Mouse (Mus musculus) adrenal gland, adult 2 months (tissue): ENCODE results near the gene Pvr. TPM values are rescaled to one million over a fixed set of nuclear protein-coding genes. Genes with fewer than 3 reads are reported as not detected.
A peak's percentile ranks its signal among the peaks of the same experiment; 100 is the strongest.

Experiments
- DNase-seq: peaks from one replicate; pipeline ENCODE4 v3.0.0; 2021
- polyA plus RNA-seq: library from polyadenylated mRNA; depleted of rRNA; stranded (reverse); fragments of >200 nt; gene quantifications from 2 replicates; pipeline ENCODE4 v1.2.3, GENCODE M21; 2012; rRNA removed
- total RNA-seq, 2 experiments: library from RNA; stranded (reverse); gene quantifications; 2 replicates each; pipeline ENCODE4 v1.2.3; 2021

Pvr gene
- total and polyA plus RNA-seq, 3 experiments: 12.0 to 36.5 (median 20.3) TPM

DNA sequence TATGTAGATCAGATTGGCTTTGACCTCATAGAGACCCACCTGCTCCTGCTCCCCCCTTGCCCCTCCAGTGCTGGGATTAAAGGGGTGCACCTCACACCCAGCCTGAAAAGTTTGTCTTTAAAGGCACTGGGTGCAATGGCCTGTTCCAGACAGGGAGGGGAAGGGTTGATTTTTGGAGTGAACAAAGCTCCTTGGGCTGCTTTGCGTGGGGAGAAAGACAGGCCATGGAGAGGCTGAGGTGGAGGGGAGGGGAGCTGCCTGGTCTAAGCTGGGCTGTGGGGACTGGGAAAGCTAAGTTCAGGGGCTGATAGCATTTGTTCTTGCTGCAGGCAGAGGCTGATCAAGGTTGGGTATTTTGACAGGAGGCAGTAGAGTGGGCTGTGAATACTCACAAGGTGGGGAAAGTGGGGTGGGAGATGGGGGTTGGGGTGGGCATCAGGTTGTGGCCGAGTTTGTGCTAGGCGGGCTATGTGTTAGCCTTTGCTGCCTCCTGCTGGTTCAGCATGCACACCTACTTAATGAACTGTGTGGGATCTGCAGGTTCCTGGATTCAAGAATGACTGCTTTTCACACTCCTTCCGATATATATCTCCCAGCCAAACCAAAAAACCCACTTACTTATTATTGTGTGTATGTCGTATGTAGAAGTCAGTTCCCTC, 48.9 kb downstream of the Pvr start:
- peak; percentile 54 for DNase-seq

DNA sequence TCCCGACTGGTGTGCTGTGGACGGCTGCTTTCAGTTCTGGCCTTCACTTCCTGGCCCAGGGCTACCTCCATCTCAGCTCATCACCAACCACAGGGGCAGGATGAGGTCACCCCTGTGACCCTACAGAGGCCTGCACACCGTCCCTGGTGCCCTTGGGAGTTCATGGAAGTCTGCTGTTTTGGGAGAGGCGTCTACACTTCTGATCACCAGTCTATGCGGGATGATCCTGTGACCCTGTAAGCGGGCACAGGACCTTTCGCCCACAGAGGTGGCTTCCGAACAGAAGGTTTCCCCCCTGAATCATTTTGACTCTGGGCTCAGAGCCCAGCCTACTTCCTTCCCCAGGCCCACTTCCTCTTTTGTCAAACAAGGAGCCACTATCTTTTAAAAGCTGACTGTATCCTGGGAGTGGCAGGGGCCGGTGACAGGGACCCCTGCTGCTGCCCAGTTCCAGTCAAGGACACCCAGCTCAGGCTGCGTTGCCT, 49.8 kb downstream of the Pvr start:
- DNase-seq: peak; percentile 55

- DNase-seq: no peak
Measured at GRCm38 (mm10) chr7:19867751-19868399, 53.1 kb downstream of the Pvr start.

- DNase-seq: peak; percentile 75
Measured at GRCm38 (mm10) chr7:19866490-19866889, 54.5 kb downstream of the Pvr start.

- DNase-seq: no peak
Measured at GRCm38 (mm10) chr7:19865246-19866036, 55.5 kb downstream of the Pvr start.

- peak; percentile 71 for DNase-seq
Measured at GRCm38 (mm10) chr7:19864241-19864640, 56.7 kb downstream of the Pvr start.

GRCm38 (mm10) chr7:19861199-19861598, 59.8 kb downstream of the Pvr start, which contains the start of gene Ceacam16:
Gene Ceacam16, minus strand, starts transcription at chr7:19861299.
- no peak for DNase-seq

DNA sequence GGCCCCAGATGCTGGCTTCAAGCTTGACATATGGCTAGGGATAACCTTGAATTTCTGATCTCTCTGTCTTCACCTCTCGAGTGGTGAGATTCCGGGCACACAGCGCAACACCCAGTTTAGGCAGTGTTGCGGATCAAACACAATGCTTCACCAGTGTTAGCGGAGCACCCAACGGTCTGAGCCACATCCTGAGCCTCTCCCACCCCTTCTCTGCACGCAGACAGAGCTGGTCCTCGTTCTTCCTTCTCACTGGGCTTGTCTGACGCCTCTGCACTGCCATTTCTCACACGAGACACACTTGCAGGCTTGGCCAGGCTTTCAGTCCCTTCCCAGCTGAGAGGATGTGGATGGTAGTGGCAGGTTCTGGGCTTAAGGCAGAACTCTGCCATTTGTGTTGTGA, 61.2 kb downstream of the Pvr start:
- DNase-seq: no peak

GRCm38 (mm10) chr7:19856283-19856682, 64.7 kb downstream of the Pvr start:
- DNase-seq: no peak

DNA sequence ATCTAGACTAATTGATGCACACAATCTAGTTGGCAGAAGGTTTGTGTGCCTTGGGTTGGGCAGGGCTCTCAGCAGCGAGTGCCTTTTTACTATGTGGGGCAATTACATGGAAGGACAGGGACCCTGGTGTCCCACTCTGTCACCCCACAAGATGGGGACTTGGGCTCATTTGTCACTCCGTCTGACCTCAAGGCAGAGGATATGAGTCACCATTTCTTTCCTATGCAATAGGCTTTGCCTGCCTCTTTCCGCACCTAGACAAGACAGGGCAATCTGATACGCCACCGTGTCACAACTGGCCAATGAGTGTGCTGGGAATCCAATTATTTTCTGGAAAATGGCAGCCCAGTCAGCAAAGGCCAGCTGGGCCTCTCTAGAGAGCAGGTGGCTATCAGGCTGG, 65.3 kb downstream of the Pvr start:
- DNase-seq: no peak

Other genes with a start within 250 kb of the Pvr start
- gene Apoc2, start 243.2 kb downstream of the Pvr start, total RNA-seq: 1 to 10 TPM in 1 of 2 experiments, not detected in 1; 3.1 TPM
- gene Apoc2, start 243.2 kb downstream of the Pvr start, polyA plus RNA-seq: 0.28 TPM in 1 of 2 replicates, not detected in the other
- 1 to 10 TPM; 1.5 to 1.9 TPM for gene Gm44805, start 239.7 kb downstream of the Pvr start, total RNA-seq
- gene Gm44805, start 239.7 kb downstream of the Pvr start, polyA plus RNA-seq: 2.3 and 4.1 TPM in 2 replicates
- gene Apoc4, start 239.7 kb downstream of the Pvr start, total RNA-seq: 100 to 1,000 TPM in 1 of 2 experiments, 10 to 100 TPM in 1; 40.7 to 204 TPM
- gene Apoc4, start 239.7 kb downstream of the Pvr start, polyA plus RNA-seq: 95.0 and 181 TPM in 2 replicates
- 1,000 to 10,000 TPM in 1 of 2 experiments, 100 to 1,000 TPM in 1; 204 to 1,066 TPM for gene Apoc1, start 228.5 kb downstream of the Pvr start, total RNA-seq
- 76.5 and 212 TPM in 2 replicates for gene Apoc1, start 228.5 kb downstream of the Pvr start, polyA plus RNA-seq
- 1,000 to 10,000 TPM; 1,105 to 1,118 TPM for gene Apoe, start 222.0 kb downstream of the Pvr start, total RNA-seq
- gene Apoe, start 222.0 kb downstream of the Pvr start, polyA plus RNA-seq: 1,670 and 1,938 TPM in 2 replicates
- gene Tomm40, start 205.7 kb downstream of the Pvr start, total RNA-seq: 100 to 1,000 TPM; 115 to 143 TPM
- 164 and 165 TPM in 2 replicates for gene Tomm40, start 205.7 kb downstream of the Pvr start, polyA plus RNA-seq
- gene Nectin2, start 170.7 kb downstream of the Pvr start, total RNA-seq: 10 to 100 TPM; 76.9 to 98.1 TPM
- gene Nectin2, start 170.7 kb downstream of the Pvr start, polyA plus RNA-seq: 138 and 165 TPM in 2 replicates
- 10 to 100 TPM; 35.9 to 61.1 TPM for gene Bcam, start 150.1 kb downstream of the Pvr start, total RNA-seq
- gene Bcam, start 150.1 kb downstream of the Pvr start, polyA plus RNA-seq: 103 and 108 TPM in 2 replicates
- not detected for gene Cblc, start 124.4 kb downstream of the Pvr start, total RNA-seq
- gene Cblc, start 124.4 kb downstream of the Pvr start, polyA plus RNA-seq: 0.60 TPM in 1 of 2 replicates, not detected in the other
- 10 to 100 TPM; 26.7 to 34.1 TPM for gene Bcl3, start 98.4 kb downstream of the Pvr start, total RNA-seq
- gene Bcl3, start 98.4 kb downstream of the Pvr start, polyA plus RNA-seq: 155 and 161 TPM in 2 replicates
- under 1 TPM in 1 of 2 experiments, not detected in 1; 0.86 TPM for gene Gm19345, start 69.2 kb downstream of the Pvr start, total RNA-seq
- 0.71 and 1.3 TPM in 2 replicates for gene Gm19345, start 69.2 kb downstream of the Pvr start, polyA plus RNA-seq
- not detected for gene Ceacam16, start 59.9 kb downstream of the Pvr start, total RNA-seq
- 0.52 and 0.55 TPM in 2 replicates for gene Ceacam16, start 59.9 kb downstream of the Pvr start, polyA plus RNA-seq
- not detected for gene Ceacam19, start 33.2 kb downstream of the Pvr start, total RNA-seq
- not detected in 2 replicates for gene Ceacam19, start 33.2 kb downstream of the Pvr start, polyA plus RNA-seq
- gene Igsf23, start 29.6 kb upstream of the Pvr start, total RNA-seq: not detected
- gene Igsf23, start 29.6 kb upstream of the Pvr start, polyA plus RNA-seq: 0.12 TPM in 1 of 2 replicates, not detected in the other
- gene Ceacam20, start 44.3 kb upstream of the Pvr start, total RNA-seq: not detected
- 0.03 TPM in 1 of 2 replicates, not detected in the other for gene Ceacam20, start 44.3 kb upstream of the Pvr start, polyA plus RNA-seq
- gene Nlrp9b, start 70.3 kb upstream of the Pvr start, total RNA-seq: not detected
- not detected in 2 replicates for gene Nlrp9b, start 70.3 kb upstream of the Pvr start, polyA plus RNA-seq
- not detected for gene Vmn1r91, start 178.5 kb upstream of the Pvr start, total RNA-seq
- gene Vmn1r91, start 178.5 kb upstream of the Pvr start, polyA plus RNA-seq: not detected in 2 replicates
- not detected for gene Gm16442, start 201.4 kb upstream of the Pvr start, total RNA-seq
- not detected in 2 replicates for gene Gm16442, start 201.4 kb upstream of the Pvr start, polyA plus RNA-seq
- not detected for gene Vmn1r93, start 217.9 kb upstream of the Pvr start, total RNA-seq
- gene Vmn1r93, start 217.9 kb upstream of the Pvr start, polyA plus RNA-seq: not detected in 2 replicates
- gene Vmn1r94, start 247.2 kb upstream of the Pvr start, total RNA-seq: not detected
- not detected in 2 replicates for gene Vmn1r94, start 247.2 kb upstream of the Pvr start, polyA plus RNA-seq